Mouse (Mus musculus): ENCODE measurements at regions not wholly inside any gene's neighbourhood (a gene's known extent, or its start where the extent isn't known, plus 50 kb on each side); places are given as distances from the start of the nearest gene placed in this dataset.

DNA sequence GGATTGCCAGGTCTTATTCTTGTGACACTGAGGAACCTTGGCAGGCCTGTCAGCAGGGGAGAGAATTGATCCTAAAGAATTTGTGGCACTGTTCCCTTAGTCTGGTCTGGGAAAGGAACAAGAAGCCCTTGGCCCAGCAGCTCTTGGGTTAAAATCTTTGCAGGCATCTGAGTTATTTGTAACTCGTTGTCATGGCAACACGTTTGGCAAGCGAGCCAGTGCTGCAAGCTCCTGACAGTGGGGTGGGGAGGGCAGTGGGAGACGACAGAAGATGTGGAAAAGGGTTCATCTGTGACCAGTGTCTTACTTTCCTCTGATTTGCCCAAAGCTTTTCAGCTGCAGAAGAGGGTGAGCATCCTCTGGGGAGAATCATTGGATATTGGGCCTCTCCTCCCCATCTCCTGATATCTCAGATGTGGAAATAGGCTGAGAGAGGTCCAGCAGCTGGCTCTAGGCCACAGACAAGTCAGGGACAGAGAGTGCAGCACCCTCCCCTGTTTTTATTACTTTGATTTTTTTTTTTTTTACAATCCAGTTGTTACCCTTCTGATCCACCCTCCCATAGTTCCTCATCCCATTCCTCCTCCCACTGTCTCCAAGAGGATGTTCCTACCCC, 92.4 kb upstream of the Huwe1 start:
- DNase-seq: peak; percentile 5

All from liver (tissue).